In the genomic region with DNA sequence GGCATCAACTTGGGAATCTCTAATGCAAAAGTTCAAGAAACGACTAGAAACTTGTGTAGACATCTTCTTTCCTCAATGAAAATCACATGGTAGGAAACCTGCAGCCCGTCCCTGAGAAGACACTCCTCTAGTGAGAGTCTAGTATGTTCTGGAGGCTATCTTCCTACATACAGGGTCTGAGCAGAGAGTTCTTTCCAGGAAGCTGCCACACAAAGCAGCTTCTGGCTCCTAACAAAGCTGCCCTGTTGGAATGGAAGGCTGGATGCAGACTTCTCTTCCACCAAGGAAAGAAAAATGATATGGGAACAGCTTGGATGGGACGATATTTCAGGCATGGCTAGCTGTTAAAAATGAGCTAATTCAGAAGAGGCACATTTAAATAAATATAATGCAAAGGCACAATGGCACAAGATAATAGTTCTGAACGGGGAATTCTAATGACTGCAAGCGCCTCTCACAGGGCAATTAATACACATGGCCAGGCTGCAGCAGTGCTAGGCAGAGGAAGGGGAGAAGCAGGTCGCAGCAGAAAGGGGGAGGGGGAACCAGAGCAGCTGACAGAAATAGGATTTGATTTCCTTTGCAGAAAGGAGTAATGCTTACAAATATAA, we compare ENCODE assay signal across 10 mouse cellular contexts.
A peak's percentile ranks its signal among the peaks of the same experiment; 100 is the strongest.
DNase-seq lines count a peak whose midpoint lies in the region; ATAC-seq lines count a peak whose summit lies in the region.
"Had no signal": no experiment of that assay in that cellular context is flagged by ENCODE, and none has a peak within 500 bp of the region (broad histone marks: within the 10 kb centered on the region; RNA-seq: fewer than 3 reads in every experiment).

No protein-coding gene starts in this region.

- DNase-seq in lung, postnatal 36 days: no peak
- no peak for DNase-seq in midbrain, embryonic 10.5 days (ENCODE audit: low spot score)
- peak; percentile 65 for DNase-seq in retina, embryonic 14.5 days (ENCODE audit: low spot score)
- DNase-seq in gastrocnemius, postnatal 10 days: no peak
- DNase-seq in testis, postnatal 10 days (ENCODE audit: low spot score): no peak

- no peaks in the 10 kb centered on the region for H3K36me3 ChIP-seq in lung, embryonic 15.5 days
- no peaks in the 10 kb centered on the region for H3K36me3 ChIP-seq in forebrain, embryonic 12.5 days (replicated peaks)
- H3K36me3 ChIP-seq in midbrain, embryonic 10.5 days: no peaks in the 10 kb centered on the region
- H3K36me3 ChIP-seq: heart, embryonic 15.5 days; kidney, embryonic 15.5 days; stomach, embryonic 15.5 days had no signal

- ATAC-seq in lung, embryonic 15.5 days (ENCODE audit: borderline replicate concordance, extremely low read depth, low FRiP score, low TSS enrichment): no peak
- peak; percentile 91 for ATAC-seq in forebrain, embryonic 12.5 days (ENCODE audit: low FRiP score)

- H3K4me2 ChIP-seq in lung, embryonic 15.5 days: no peak overlapping the region
- peak overlapping the region; percentile 19 for H3K4me2 ChIP-seq in forebrain, embryonic 12.5 days
- H3K4me2 ChIP-seq: heart, embryonic 15.5 days; kidney, embryonic 15.5 days; stomach, embryonic 15.5 days had no signal

- peak overlapping the region; percentile 3; the same call in 1 of the 2 replicates for H3K27ac ChIP-seq in lung, embryonic 15.5 days
- peak overlapping the region; percentile 88 for H3K27ac ChIP-seq in forebrain, embryonic 12.5 days
- H3K27ac ChIP-seq in midbrain, embryonic 10.5 days (replicated peaks): peak overlapping the region; percentile 83
- H3K27ac ChIP-seq: heart, embryonic 15.5 days; kidney, embryonic 15.5 days; stomach, embryonic 15.5 days had no signal

- H3K27me3 ChIP-seq in lung, embryonic 15.5 days: no peaks in the 10 kb centered on the region
- H3K27me3 ChIP-seq in forebrain, embryonic 12.5 days: no peaks in the 10 kb centered on the region
- H3K27me3 ChIP-seq in midbrain, embryonic 10.5 days (ENCODE audit: low read depth, poor library complexity, severe bottlenecking): no peaks in the 10 kb centered on the region; the same call in 1 of the 2 replicates
- H3K27me3 ChIP-seq: kidney, embryonic 15.5 days; stomach, embryonic 15.5 days had no signal

- peaks cover 46% of the 10 kb centered on the region for H3K4me1 ChIP-seq in lung, embryonic 15.5 days
- H3K4me1 ChIP-seq in forebrain, embryonic 12.5 days: peaks cover 65% of the 10 kb centered on the region
- H3K4me1 ChIP-seq in midbrain, embryonic 10.5 days: peaks cover 64% of the 10 kb centered on the region

- H3K9me3 ChIP-seq in lung, embryonic 15.5 days: no peaks in the 10 kb centered on the region
- H3K9me3 ChIP-seq in forebrain, embryonic 12.5 days: no peaks in the 10 kb centered on the region
- no peaks in the 10 kb centered on the region for H3K9me3 ChIP-seq in midbrain, embryonic 10.5 days (replicated peaks)
- H3K9me3 ChIP-seq: heart, embryonic 15.5 days; kidney, embryonic 15.5 days; stomach, embryonic 15.5 days had no signal

- no peak overlapping the region for H3K9ac ChIP-seq in lung, embryonic 15.5 days
- H3K9ac ChIP-seq in forebrain, embryonic 12.5 days: peak overlapping the region; percentile 3; the same call in 1 of the 2 replicates
- H3K9ac ChIP-seq: heart, embryonic 15.5 days; kidney, embryonic 15.5 days; stomach, embryonic 15.5 days had no signal

- 33% methylated on average over 6 of the region's 6 CpGs for WGBS in lung, embryonic 15.5 days
- 13% methylated on average over 6 of the region's 6 CpGs for WGBS in forebrain, embryonic 12.5 days
- WGBS in midbrain, embryonic 10.5 days: 27% methylated on average over 6 of the region's 6 CpGs

- H3K4me3 ChIP-seq in lung, embryonic 15.5 days: no peak overlapping the region
- no peak overlapping the region for H3K4me3 ChIP-seq in forebrain, embryonic 12.5 days (replicated peaks)
- no peak overlapping the region for H3K4me3 ChIP-seq in midbrain, embryonic 10.5 days
- H3K4me3 ChIP-seq: heart, embryonic 15.5 days; kidney, embryonic 15.5 days; stomach, embryonic 15.5 days had no signal

Comparison
In these comparisons a context has a peak if more than half of its experiments do, and no peak if none do; other contexts are left out.
1. H3K27ac ChIP-seq: peak in every context shown above with its lines; median percentile 88 in forebrain, embryonic 12.5 days; 83 in midbrain, embryonic 10.5 days; 3 in lung, embryonic 15.5 days.